Mouse (Mus musculus): ENCODE data around the gene Zfp398. TPM values are rescaled to one million over a fixed set of nuclear protein-coding genes. Genes with fewer than 3 reads are reported as not detected.
A peak's percentile ranks its signal among the peaks of the same experiment; 100 is the strongest.

Gene Zfp398
- 8.4 and 8.8 TPM in 2 replicates for polyA plus RNA-seq (2015; fragmentation: Nextera tagmentation; extraction: Ambion mirVana)

DNA sequence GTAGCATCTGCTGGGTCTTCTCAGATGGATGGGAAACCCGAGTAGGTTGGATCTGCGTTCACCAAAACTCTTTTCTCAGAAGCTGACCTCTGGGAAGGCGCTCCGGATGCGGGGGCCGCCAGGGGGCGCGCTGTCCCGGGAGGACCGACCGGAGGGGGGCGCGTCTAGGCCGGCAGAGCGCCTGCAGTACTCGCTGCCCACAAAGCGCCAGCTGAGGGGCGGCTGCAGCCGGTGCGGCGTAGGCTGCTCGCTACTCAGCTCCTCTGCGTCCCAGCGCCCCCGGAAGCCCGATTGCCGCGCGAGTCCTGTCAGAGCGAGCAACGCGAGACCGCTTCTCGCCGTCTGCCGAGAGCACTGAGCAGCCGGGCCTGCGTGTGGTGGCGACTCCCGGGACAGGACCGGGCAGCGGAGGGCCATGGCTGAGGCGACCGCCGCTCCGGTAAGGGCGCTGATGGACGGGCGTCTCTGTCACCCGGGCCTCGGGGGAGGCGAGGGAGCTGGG lies at the start of gene Zfp398:
Gene Zfp398 (plus strand): TSS at position 180 of the 502 bp plus-strand sequence.
- peak within 1 kb of the TSS; percentile 81 for H3K9ac ChIP-seq (ENCODE audit: low read length)
- H3K4me3 ChIP-seq (replicated peaks; ENCODE audit: low read length): peak within 1 kb of the TSS; percentile 77
- H3K27ac ChIP-seq (ENCODE audit: low read length): peak within 1 kb of the TSS; percentile 86
- H3K27me3 ChIP-seq (ENCODE audit: control insufficient read depth, insufficient read depth, low read length): no peaks in the 10 kb centered on the region
- peak within 1 kb of the TSS; percentile 77 for H3K4me2 ChIP-seq (ENCODE audit: low read depth, low read length)
- H3K36me3 ChIP-seq (ENCODE audit: control insufficient read depth, insufficient read depth, low read length): no peaks in the 10 kb centered on the region
- H3K4me1 ChIP-seq (ENCODE audit: control insufficient read depth, insufficient read depth, low read length): peaks cover 10% of the 10 kb centered on the region
- peak; percentile 96 for ATAC-seq (ENCODE audit: insufficient read depth, low FRiP score)
- no peaks in the 10 kb centered on the region for H3K9me3 ChIP-seq (replicated peaks; ENCODE audit: control insufficient read depth, low read length)
- under 1% methylated on average over 52 of the region's 52 CpGs for WGBS

DNA sequence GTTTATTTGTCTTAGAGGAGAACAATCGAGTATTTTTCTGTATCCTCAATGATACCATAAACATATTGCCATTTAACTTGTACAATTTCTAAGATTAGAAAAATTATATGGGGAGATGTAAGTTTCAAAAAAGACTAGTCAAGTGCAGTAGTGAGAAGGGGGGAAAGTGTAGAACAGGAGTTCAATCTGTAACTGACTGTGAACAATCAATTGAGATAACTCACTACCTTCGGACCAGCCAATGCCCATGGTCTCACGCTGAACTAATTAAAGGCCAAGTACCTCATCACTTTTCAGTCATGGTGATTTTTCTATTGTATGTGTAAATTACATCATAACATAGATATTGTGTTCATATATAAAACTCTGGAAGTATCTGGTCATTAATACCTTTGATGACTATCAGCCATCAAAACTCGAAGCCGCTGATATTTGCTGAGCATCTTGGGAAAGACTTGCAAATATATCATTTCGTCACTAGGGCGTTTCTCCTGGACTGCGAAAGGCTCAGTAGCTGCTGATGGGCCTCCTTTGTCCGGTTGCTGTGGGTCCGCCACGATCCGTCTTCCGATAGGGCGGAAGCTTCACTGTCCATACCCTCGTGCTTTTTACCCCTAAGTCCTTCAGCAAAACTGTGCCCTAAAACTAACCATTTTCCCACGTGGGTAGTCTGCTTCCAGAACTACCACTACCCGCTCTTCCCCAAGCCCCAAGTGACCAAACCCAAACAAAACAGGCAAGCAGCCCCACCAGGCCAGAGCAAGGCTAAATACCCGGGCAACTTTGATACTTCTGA lies 47.3 kb upstream of the Zfp398 start:
- H3K4me1 ChIP-seq (ENCODE audit: control insufficient read depth, insufficient read depth, low read length): peaks cover 7% of the 10 kb centered on the region; the same call in 1 of the 2 replicates
- H3K9me3 ChIP-seq (replicated peaks; ENCODE audit: control insufficient read depth, low read length): no peaks in the 10 kb centered on the region
- H3K9ac ChIP-seq (ENCODE audit: low read length): peak overlapping the region; percentile 81
- ATAC-seq (ENCODE audit: insufficient read depth, low FRiP score): peak; percentile 94
- peak overlapping the region; percentile 58 for H3K4me3 ChIP-seq (replicated peaks; ENCODE audit: low read length)
- peak overlapping the region; percentile 68 for H3K4me2 ChIP-seq (ENCODE audit: low read depth, low read length)
- H3K27ac ChIP-seq (ENCODE audit: low read length): peak overlapping the region; percentile 98
- H3K36me3 ChIP-seq (ENCODE audit: control insufficient read depth, insufficient read depth, low read length): no peaks in the 10 kb centered on the region
- no peaks in the 10 kb centered on the region for H3K27me3 ChIP-seq (ENCODE audit: control insufficient read depth, insufficient read depth, low read length)
- under 1% methylated on average over 18 of the region's 18 CpGs for whole genome bisulfite sequencing

DNA sequence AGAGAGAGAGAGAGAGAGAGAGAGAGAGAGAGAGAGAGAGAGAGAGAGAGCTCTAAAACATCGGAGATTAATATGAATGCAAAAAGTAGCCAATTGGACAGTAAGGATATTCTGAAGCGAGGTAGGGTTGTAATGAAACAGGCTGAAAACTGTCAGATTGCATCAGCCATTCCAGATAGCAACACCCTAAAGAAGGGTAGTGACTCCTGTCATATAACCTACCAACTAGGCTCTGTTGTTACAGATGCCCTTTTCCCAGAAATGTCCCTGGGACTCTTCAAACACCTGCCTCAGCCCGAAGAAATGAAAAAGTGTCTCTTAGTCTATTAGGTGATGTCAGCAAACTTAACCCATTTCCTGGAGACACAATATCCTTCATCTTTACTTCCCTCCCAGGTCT lies 46.6 kb upstream of the Zfp398 start:
- no peak for ATAC-seq (ENCODE audit: insufficient read depth, low FRiP score)
- H3K9ac ChIP-seq (ENCODE audit: low read length): peak overlapping the region; percentile 81
- 18% methylated on average over 3 of the region's 3 CpGs for WGBS
- peak overlapping the region; percentile 68 for H3K4me2 ChIP-seq (ENCODE audit: low read depth, low read length)
- peak overlapping the region; percentile 98 for H3K27ac ChIP-seq (ENCODE audit: low read length)
- no peaks in the 10 kb centered on the region for H3K36me3 ChIP-seq (ENCODE audit: control insufficient read depth, insufficient read depth, low read length)
- H3K4me1 ChIP-seq (ENCODE audit: control insufficient read depth, insufficient read depth, low read length): peaks cover 7% of the 10 kb centered on the region; the same call in 1 of the 2 replicates
- no peaks in the 10 kb centered on the region for H3K9me3 ChIP-seq (replicated peaks; ENCODE audit: control insufficient read depth, low read length)
- H3K27me3 ChIP-seq (ENCODE audit: control insufficient read depth, insufficient read depth, low read length): no peaks in the 10 kb centered on the region
- peak overlapping the region; percentile 58 for H3K4me3 ChIP-seq (replicated peaks; ENCODE audit: low read length)

DNA sequence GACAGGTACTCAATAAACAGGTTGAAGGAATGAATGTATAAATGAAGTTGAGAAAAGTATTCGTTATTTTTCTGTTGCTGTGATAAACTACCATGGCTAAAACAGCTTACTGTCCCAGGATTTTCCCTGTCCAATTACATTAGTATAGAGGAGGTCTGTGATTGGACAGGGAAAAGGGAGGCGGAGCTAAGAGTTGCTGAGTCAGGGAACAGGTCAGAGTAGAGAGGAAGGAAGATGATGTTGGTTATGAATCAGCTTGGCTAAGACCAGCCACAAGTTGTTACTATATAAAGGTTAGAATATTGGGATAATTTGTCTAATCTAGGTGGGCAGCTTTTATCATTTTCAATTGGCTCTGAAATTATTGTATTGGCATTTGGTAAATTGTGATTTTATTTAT lies 44.7 kb upstream of the Zfp398 start:
- Histone ChIP-seq H3K27ac (ENCODE audit: low read length) (no peak overlapping the region), H3K27me3 (ENCODE audit: control insufficient read depth, insufficient read depth, low read length) (no peaks in the 10 kb centered on the region), H3K9ac (ENCODE audit: low read length) (no peak overlapping the region), H3K4me1 (ENCODE audit: control insufficient read depth, insufficient read depth, low read length) (peaks cover 7% of the 10 kb centered on the region; the same call in 1 of the 2 replicates), H3K4me3 (replicated peaks; ENCODE audit: low read length) (no peak overlapping the region), H3K9me3 (replicated peaks; ENCODE audit: control insufficient read depth, low read length) (no peaks in the 10 kb centered on the region), H3K36me3 (ENCODE audit: control insufficient read depth, insufficient read depth, low read length) (no peaks in the 10 kb centered on the region; the same call in 1 of the 2 replicates), H3K4me2 (ENCODE audit: low read depth, low read length) (no peak overlapping the region)
- 54% methylated on average over 2 of the region's 2 CpGs for WGBS
- no peak for ATAC-seq (ENCODE audit: insufficient read depth, low FRiP score)

DNA sequence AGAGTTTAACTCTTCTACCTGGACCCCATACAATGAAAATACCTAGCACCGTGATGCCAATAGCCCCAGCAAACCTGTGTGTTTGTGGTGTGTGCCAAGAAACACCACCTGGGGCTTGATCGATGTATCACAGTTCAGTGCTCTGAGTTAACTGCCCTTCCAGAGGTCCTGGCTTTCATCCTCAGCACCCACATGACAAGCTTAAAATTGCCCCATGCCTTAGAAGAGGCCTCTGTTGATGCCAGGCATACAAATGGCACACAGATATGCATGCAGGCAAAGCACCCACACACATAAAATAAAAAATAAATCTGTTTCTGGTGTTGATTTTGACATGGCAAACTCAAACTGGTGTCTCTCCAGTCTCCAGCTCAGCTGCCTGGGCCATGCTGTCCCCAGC lies 42.9 kb upstream of the Zfp398 start:
- 82% methylated on average over 2 of the region's 2 CpGs for WGBS
- H3K27ac ChIP-seq (ENCODE audit: low read length): no peak overlapping the region
- peaks cover 7% of the 10 kb centered on the region; the same call in 1 of the 2 replicates for H3K4me1 ChIP-seq (ENCODE audit: control insufficient read depth, insufficient read depth, low read length)
- H3K27me3 ChIP-seq (ENCODE audit: control insufficient read depth, insufficient read depth, low read length): no peaks in the 10 kb centered on the region
- H3K4me3 ChIP-seq (replicated peaks; ENCODE audit: low read length): no peak overlapping the region
- no peak overlapping the region for H3K4me2 ChIP-seq (ENCODE audit: low read depth, low read length)
- no peaks in the 10 kb centered on the region for H3K9me3 ChIP-seq (replicated peaks; ENCODE audit: control insufficient read depth, low read length)
- ATAC-seq (ENCODE audit: insufficient read depth, low FRiP score): no peak
- H3K36me3 ChIP-seq (ENCODE audit: control insufficient read depth, insufficient read depth, low read length): peaks cover 5% of the 10 kb centered on the region
- no peak overlapping the region for H3K9ac ChIP-seq (ENCODE audit: low read length)

DNA sequence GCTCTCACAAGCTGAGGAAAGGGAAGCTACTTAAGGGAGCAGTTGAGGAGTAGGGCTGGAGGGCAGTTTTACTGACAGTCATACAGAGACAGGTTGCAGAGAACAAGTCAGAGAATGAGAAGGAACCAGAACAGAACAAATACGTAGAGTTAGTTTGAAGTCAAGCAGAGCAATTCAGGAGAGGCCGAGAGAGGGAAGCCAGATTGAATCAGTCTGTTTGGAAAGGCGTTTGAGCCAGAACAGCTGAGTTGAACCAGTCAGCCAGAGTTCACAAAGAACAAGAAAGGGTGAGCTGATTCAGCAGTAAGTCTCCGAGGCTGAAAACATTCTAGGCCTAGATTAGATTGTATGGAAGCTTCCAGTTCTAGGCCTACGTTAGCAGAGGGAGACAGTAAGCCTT lies 42.2 kb upstream of the Zfp398 start:
- no peak overlapping the region for H3K4me2 ChIP-seq (ENCODE audit: low read depth, low read length)
- peaks cover 12% of the 10 kb centered on the region for H3K36me3 ChIP-seq (ENCODE audit: control insufficient read depth, insufficient read depth, low read length)
- no peak for ATAC-seq (ENCODE audit: insufficient read depth, low FRiP score)
- H3K9ac ChIP-seq (ENCODE audit: low read length): no peak overlapping the region
- 33% methylated on average over 5 of the region's 5 CpGs for WGBS
- no peaks in the 10 kb centered on the region for H3K9me3 ChIP-seq (replicated peaks; ENCODE audit: control insufficient read depth, low read length)
- H3K27ac ChIP-seq (ENCODE audit: low read length): peak overlapping the region; percentile 5
- H3K4me1 ChIP-seq (ENCODE audit: control insufficient read depth, insufficient read depth, low read length): peaks cover 7% of the 10 kb centered on the region; the same call in 1 of the 2 replicates
- H3K4me3 ChIP-seq (replicated peaks; ENCODE audit: low read length): no peak overlapping the region
- no peaks in the 10 kb centered on the region for H3K27me3 ChIP-seq (ENCODE audit: control insufficient read depth, insufficient read depth, low read length)

DNA sequence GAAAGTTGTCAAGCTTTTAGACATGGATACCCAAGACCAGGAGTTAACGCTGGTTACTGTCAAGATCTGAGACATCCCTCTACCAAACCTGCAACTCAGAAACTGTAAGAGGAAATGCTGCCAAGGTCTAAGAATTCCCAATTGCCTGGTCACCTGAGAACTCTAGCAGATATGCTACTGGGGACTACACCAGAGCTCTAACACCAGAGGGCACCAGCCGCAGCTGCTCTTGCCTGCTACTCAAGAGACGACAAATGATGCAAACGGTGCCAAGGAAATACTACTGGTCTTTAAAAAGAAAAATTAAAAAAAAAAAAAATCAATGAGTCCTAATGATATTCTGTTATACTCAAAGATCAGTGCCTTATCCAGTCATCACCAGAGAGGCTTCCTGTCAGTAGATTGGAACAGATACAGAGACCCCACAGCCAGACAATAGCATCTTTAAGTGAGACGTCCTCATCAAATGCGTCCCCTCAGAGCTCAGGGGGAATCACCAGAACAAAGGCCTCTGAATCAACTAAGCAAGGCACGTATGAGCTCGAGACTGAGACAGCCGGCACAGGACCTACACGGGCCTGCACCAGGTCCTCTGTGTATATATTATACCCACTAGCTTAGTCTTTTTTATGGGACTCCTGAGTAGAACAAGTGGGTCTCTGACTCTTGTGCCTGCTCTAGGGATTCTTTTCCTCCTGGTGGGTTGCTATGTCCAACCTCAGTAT lies 41.2 kb upstream of the Zfp398 start:
- H3K4me3 ChIP-seq (replicated peaks; ENCODE audit: low read length): no peak overlapping the region
- no peaks in the 10 kb centered on the region for H3K9me3 ChIP-seq (replicated peaks; ENCODE audit: control insufficient read depth, low read length)
- peaks cover 16% of the 10 kb centered on the region for H3K36me3 ChIP-seq (ENCODE audit: control insufficient read depth, insufficient read depth, low read length)
- H3K4me2 ChIP-seq (ENCODE audit: low read depth, low read length): no peak overlapping the region
- H3K4me1 ChIP-seq (ENCODE audit: control insufficient read depth, insufficient read depth, low read length): peaks cover under 1% of the 10 kb centered on the region; the same call in 1 of the 2 replicates
- H3K27me3 ChIP-seq (ENCODE audit: control insufficient read depth, insufficient read depth, low read length): no peaks in the 10 kb centered on the region
- no peak for ATAC-seq (ENCODE audit: insufficient read depth, low FRiP score)
- WGBS: 62% methylated on average over 10 of the region's 10 CpGs
- H3K27ac ChIP-seq (ENCODE audit: low read length): peak overlapping the region; percentile 5; the same call in 1 of the 2 replicates
- H3K9ac ChIP-seq (ENCODE audit: low read length): no peak overlapping the region

DNA sequence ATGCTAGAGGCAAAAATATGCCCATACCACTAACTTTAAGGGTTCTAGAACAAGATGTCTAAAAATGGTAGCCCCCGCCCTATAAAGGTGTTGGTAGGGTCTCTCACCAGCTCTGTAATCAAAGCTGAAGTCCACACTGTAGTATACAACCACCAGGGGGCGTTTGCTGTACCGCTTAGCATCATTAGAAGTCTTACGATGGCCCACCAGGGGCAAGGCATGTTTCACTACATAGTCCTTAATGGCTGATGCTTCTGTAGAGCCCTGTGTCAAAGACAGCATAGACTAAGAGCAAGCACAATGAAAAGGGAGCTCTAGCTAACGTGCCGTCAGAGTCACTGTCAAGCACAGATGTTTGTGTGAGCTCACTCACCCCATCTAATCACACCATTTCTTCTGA lies 36.4 kb upstream of the Zfp398 start:
- Histone ChIP-seq H3K4me2 (ENCODE audit: low read depth, low read length) (no peak overlapping the region), H3K9me3 (replicated peaks; ENCODE audit: control insufficient read depth, low read length) (no peaks in the 10 kb centered on the region), H3K9ac (ENCODE audit: low read length) (no peak overlapping the region), H3K27ac (ENCODE audit: low read length) (no peak overlapping the region), H3K4me3 (replicated peaks; ENCODE audit: low read length) (no peak overlapping the region), H3K36me3 (ENCODE audit: control insufficient read depth, insufficient read depth, low read length) (peaks cover 45% of the 10 kb centered on the region), H3K27me3 (ENCODE audit: control insufficient read depth, insufficient read depth, low read length) (no peaks in the 10 kb centered on the region), H3K4me1 (ENCODE audit: control insufficient read depth, insufficient read depth, low read length) (no peaks in the 10 kb centered on the region)
- 49% methylated on average over 6 of the region's 6 CpGs for WGBS
- ATAC-seq (ENCODE audit: insufficient read depth, low FRiP score): 0 out of 2 replicates have a peak, but pooled peaks have one; percentile 40

DNA sequence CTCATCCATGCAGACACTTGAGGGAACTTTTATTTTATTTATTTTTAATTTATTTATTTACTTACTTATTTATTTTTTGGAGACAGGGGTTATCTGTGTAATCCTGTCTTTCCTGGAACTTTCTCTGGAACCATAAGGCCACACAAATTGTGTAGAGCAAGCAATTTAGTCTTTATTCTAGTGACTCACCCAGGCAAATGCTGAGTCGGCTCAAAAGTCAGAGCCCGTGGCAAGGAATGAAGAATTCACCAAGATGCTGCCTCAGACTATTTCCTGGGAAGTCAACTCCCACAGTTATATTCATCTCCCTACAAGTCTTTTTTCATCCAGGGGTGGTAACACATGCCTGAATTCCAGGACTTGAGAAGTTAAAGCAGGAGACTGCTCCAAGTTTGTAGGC lies 29.9 kb upstream of the Zfp398 start:
- Histone ChIP-seq H3K36me3 (ENCODE audit: control insufficient read depth, insufficient read depth, low read length) (peaks cover 30% of the 10 kb centered on the region; the same call in 1 of the 2 replicates), H3K4me2 (ENCODE audit: low read depth, low read length) (no peak overlapping the region), H3K9ac (ENCODE audit: low read length) (no peak overlapping the region), H3K9me3 (replicated peaks; ENCODE audit: control insufficient read depth, low read length) (no peaks in the 10 kb centered on the region), H3K27ac (ENCODE audit: low read length) (no peak overlapping the region), H3K27me3 (ENCODE audit: control insufficient read depth, insufficient read depth, low read length) (no peaks in the 10 kb centered on the region), H3K4me1 (ENCODE audit: control insufficient read depth, insufficient read depth, low read length) (peaks cover 3% of the 10 kb centered on the region; the same call in 1 of the 2 replicates), H3K4me3 (replicated peaks; ENCODE audit: low read length) (no peak overlapping the region)
- 80% methylated on average over 2 of the region's 2 CpGs for WGBS
- ATAC-seq (ENCODE audit: insufficient read depth, low FRiP score): no peak
